Mouse (Mus musculus): Measurements from ENCODE around the gene Insc.
A peak's percentile ranks its signal among the peaks of the same experiment; 100 is the strongest.
"Not testable (repeated sequence)": the region's sequence is repeated elsewhere in the genome, so short reads cannot be mapped to it uniquely, and the experiment has no call there.

Insc gene

GRCm38 (mm10) chr7:114743022-114743780 is at the start of gene Insc:
Gene Insc, plus strand, starts transcription at chr7:114743694.
- no peak for DNase-seq

- DNase-seq = no peak
Observed at GRCm38 (mm10) chr7:114700871-114701270, 42.6 kb upstream of the Insc start.

- no peak for DNase-seq
Observed at GRCm38 (mm10) chr7:114706716-114707115, 36.8 kb upstream of the Insc start.

DNA sequence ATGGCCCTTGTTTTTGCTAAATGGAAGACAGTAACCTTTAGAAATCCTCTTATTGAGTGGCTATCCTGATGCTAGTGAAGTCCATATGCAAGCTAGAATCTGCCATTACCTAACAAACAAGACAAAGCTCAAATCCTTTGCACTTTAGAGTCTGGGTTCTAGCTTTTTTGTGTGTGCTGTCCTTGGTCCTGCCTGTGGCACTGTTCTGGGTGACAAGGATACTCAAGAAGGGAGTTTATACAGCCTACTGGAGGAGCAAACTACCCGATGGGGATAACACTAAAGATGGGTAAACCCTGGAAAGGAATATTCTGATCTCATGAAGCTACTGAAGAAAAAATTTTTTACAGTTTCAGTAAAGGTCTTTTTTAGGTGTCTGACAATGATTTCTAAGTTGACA is 36.1 kb upstream of the Insc start:
- no peak for DNase-seq

DNA sequence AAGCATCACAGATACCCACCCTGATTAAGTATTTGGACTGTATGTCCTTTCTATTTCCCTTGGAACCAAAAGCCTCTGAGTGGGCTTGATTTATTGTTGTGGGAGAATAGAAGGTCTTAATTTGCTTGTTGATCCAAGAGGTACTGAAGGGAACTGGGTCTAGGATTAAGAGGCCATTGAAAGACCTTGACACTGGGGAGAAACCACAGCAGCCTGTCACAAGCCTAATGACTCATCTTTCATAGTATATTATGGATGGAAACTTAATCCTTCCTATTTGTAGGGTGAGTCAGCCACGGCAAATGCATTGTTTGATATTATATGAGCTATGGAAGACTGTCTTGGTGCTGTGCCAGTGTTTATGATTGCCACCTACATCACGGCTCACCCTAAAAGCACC is 33.1 kb upstream of the Insc start:
- DNase-seq = no peak

GRCm38 (mm10) chr7:114712523-114712922 is 31.0 kb upstream of the Insc start:
- no peak for DNase-seq

- no peak for DNase-seq
Observed at GRCm38 (mm10) chr7:114718300-114718699, 25.2 kb upstream of the Insc start, which contains the start of gene Calcb. Gene Calcb, plus strand, starts transcription at chr7:114718643.

GRCm38 (mm10) chr7:114719381-114720131 is 23.9 kb upstream of the Insc start:
- DNase-seq = peak; percentile 19

GRCm38 (mm10) chr7:114729696-114730095 is 13.8 kb upstream of the Insc start:
- not testable (repeated sequence) for DNase-seq

DNA sequence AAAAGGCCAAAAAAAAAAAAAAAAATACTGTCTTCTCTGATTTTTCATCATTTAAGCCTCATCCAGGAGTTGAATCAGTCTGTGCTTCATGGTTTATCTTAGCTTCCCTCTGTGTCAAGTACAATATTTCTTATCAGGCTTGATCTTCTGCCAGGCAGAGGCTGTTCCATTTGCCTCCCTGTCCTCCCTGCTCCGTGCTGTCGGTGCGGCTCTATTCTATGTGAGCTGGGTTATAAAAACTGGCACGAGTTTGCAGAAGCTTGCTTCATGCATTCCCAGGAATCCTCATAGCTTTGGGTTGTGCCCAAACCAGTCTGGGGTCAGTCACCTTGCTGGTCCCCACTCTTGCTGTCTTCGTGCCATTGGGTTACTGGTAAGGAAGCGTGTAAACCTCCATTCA is 12.3 kb upstream of the Insc start:
- DNase-seq = no peak

DNA sequence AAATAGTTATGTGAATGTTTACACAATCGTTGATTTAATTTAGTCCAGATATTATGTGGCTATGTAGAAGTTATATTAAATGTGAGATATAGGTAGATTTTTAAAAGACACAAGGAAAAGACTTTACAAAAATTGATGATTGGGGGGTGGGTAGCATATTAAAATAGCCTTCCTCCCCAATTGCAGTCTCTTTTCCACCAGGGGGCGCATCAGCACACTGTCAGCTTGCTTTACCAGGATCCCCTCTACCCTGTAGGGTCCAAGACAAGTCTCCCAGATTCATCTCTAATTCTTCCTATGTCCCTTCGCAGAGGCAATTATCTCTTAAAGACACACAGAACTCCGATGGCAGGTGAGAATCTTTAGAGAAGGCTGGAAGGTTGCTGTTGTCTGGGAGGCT is 11.8 kb upstream of the Insc start:
- DNase-seq = not testable (repeated sequence)

DNA sequence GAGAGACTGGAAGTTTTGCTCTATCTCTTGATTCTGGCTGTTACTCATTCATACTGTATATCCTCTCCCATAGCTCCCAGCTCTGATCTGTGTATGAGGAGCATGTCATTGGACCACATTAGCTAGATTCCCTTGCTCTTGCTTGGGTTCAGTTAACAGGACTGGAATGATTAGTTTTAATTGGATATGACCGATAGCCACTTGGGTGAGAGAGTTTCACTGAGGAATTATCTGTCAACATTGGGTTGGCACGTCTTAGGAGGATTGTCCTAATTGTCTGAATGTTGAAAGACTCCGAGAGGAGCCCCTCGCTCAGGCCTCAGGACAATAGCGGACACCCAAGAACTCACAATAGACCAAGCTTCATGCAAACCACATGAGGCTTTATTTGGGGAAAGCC is 7.2 kb upstream of the Insc start:
- no peak for DNase-seq

- no peak for DNase-seq
Observed at GRCm38 (mm10) chr7:114738166-114738565, 5.3 kb upstream of the Insc start.

GRCm38 (mm10) chr7:114740360-114741165 is 2.9 kb upstream of the Insc start:
- DNase-seq = peak; percentile 20

- no peak for DNase-seq
Observed at GRCm38 (mm10) chr7:114744639-114745245, 1.2 kb downstream of the Insc start.

DNA sequence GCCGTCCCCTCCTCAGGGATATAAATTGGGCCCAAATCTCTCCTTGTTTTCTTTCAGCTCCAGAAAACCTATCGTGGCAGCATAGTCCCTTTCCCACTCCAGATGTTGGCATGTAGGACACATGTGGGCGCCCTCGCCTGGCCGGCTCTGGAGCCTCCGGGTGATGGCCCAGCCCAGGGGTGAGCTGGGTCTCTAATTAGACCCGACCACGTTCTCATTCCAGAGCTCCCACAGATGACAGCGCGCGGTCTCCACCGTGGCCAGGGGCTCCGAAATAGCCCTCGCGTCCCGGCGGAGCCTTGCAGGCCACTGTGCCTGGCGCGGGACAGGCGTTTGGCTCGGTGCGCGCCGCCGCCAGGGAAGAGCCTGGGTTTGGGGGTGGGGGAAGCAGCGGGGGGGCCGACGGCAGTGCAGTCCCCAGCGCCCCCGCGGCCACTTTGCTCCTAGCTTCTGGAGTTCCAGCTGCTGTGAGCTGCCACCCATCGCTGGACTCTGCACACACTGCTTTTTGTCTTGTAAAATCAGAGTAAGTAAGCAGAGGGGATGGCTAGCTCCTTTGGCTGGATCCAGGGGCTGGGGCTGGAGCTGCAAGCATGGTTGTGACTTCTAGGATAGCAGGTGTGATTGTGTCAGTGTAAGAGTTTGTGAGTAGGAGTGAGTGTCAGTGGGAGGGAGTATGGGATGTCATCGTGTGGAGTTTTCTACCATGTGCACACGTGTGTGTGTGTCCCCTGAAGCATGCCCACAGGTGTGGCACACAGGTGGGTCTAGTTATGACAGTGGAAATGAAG is 2.2 kb downstream of the Insc start:
- peak; percentile 16 for DNase-seq

- DNase-seq = no peak
Observed at GRCm38 (mm10) chr7:114747596-114747995, 4.1 kb downstream of the Insc start.

DNA sequence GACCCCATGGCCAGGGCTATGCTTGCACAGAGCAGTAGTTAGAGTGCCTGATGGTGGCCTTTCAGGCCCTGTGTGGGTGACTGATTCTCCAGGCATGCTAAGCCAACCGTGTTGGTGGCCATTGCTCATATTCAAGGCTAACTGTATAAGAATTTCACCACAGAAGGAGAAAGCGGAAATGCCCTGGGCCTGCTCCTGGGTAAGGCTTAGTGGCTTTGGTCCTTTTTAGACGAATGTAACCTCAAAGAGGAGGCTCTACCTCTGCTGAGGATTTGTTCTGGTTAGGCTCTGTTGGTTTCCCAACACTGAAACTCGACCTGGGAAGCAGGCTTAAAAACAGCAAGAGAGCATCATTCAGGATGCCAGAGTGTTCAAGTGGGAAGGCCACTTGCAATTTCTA is 4.7 kb downstream of the Insc start:
- DNase-seq = no peak

- DNase-seq = no peak
Observed at GRCm38 (mm10) chr7:114753471-114753870, 10.0 kb downstream of the Insc start.

GRCm38 (mm10) chr7:114754196-114754595 is 10.7 kb downstream of the Insc start:
- DNase-seq = no peak

- peak; percentile 28 for DNase-seq
Observed at GRCm38 (mm10) chr7:114754626-114755025, 11.1 kb downstream of the Insc start.

- DNase-seq = no peak
Observed at GRCm38 (mm10) chr7:114762660-114763059, 19.2 kb downstream of the Insc start.

Data from kidney, adult 18-20 months (tissue).